Mouse (Mus musculus) cerebellum, adult (tissue): ENCODE measurements around the gene Zc3h12d.
A peak's percentile ranks its signal among the peaks of the same experiment; 100 is the strongest.

ENCODE experiments used
- ATAC-seq: cut with Nextera tagmentation; 2 replicates; pipeline ENCODE4 v1.9.2; 2017; ENCODE audit warnings: mild to moderate bottlenecking, moderate library complexity, mixed read lengths; ENCODE audit not compliant: insufficient number of reproducible peaks, low FRiP score, low TSS enrichment

Gene Zc3h12d

DNA sequence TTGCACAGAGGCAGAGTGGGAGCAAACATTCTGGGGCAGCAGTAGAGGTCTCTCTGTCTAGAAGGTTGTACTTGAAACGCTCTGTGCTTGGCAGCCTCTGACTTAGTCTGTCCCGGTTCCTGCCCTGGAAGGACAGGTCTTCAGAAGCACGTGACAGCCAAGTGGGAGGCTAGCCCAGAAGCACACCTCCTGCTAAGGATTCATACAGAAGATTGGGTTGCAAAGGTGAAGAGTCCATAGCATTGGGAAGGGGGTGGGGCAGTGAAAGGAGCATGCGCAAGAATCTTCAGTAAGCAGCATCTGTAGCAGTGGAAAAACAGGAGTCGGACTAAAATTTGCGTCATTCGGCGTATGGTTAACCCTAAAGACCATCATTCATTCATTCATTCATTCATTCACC, 5.8 kb downstream of the Zc3h12d start:
- no peak for ATAC-seq

DNA sequence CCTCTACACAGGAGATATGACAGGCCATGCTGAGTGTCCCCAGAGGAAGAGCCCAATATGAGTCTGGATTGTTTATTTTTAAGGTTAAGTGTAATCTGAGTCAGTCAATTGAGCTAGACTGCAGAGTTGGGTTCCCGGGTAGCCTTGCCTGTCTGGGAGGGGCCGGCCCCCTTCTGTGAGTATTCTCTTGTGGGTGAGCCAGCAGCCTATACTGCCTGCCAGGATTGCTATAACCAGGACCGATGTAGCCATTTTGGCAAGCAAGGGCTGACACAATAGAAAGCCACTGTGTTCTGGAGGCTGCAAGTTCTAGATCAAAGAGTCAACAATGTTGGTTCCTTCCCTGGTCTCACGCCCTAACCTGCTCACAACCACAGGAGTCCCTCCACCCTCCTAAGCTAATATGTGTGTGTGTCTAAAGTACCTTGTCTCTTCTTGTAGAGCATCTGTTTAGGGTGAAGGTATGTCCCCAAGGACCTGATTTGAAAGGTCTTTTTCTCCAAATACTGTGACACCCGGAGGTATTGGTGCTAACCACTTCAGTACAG, 6.7 kb downstream of the Zc3h12d start:
- no peak for ATAC-seq

DNA sequence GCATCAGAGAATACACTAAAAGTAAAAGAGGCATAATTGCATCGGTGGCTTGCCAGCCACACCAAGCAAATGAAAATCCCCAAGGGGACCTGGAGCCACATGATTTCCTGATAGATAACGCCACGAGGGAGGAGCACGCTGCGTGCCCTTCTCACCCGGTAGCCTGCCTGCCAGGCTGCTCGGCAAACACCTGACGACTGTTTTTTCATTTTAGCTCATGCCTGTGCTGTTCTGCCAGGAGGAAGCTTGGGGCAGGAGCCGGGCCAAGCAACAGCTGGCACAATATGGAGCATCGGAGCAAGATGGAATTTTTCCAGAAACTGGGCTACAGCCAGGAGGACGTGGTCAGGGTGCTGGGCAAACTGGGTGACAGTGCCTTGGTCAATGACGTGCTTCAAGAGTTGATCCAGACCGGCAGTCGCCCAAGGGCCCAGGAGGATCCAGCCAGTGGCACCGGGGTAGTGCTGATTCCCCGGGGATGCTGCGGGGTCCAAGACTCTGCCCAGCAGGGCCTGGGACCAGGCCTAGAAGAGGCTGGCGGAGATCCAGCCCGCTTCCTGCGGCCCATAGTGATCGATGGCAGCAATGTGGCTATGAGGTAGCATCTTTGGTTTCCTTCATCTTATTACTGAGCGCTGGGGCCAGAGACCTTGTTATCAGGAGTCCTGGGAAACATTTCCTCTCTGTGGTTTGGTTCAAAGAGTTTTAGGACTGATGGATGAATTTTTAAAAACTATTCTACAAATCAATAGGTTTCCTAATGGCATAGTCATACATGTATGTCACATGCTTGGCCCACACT, 7.5 kb downstream of the Zc3h12d start:
- ATAC-seq = peak; percentile 53; the same call in 1 of the 2 replicates

DNA sequence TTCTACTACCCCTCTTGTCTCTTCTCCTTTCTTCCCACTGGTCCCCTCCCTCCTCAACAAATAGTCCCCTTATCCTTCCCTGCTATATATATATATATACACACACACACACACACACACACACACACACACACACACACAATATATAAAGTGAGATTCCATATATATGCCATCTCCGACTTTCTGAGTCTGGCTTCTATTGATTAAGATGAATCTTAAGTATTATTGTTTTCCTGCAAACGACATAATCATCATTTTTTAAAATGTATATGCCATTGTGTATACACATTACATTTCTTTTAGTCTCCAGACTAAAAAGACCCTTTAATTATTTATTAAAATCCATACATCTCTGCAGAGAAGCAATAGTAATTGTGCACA, 8.1 kb downstream of the Zc3h12d start:
- ATAC-seq = no peak

DNA sequence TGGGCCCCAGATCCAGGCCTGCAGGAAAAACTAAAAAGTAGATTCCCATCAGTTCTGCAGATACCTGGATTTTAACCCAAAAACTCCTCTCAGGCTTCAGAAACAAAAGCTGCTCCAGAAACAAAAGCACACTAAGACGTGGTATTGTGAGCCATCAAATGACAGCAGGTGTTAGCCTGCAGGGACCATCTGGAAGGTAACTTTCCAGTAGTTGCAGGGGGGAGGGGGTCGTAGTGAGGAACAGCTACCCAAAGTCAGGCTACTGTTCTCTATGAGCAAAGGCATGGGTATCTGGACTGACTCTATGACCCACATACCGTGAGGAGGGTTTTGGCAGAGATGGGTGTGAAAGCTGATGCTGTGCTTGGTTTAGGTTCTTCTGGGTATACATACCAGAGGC, 8.5 kb downstream of the Zc3h12d start:
- ATAC-seq = no peak

DNA sequence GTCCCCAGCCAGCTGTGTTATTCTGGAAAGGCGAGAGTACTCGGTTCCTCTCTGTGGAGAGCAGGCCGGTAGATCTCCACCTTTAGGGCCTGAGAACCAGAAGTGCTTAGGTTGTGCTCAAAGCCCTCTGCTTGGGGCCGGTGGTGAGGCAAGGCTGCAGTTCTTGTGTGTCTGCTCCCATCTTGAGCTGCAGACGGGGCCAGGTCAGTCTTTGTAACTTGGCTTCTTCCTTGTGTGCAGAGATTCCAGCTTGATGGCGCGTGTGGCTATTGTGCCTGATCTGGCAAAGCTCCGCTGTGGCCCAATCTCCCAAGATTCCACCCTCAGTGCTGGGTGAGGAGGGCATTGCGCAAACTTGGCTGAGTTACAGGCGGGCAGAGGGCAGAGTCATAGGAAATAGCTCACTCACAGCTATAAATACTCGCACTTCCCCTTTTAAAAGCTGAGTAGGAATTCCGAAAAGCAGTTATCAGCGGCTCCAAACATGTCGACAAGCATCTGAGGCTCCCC, 9.4 kb downstream of the Zc3h12d start:
- no peak for ATAC-seq

DNA sequence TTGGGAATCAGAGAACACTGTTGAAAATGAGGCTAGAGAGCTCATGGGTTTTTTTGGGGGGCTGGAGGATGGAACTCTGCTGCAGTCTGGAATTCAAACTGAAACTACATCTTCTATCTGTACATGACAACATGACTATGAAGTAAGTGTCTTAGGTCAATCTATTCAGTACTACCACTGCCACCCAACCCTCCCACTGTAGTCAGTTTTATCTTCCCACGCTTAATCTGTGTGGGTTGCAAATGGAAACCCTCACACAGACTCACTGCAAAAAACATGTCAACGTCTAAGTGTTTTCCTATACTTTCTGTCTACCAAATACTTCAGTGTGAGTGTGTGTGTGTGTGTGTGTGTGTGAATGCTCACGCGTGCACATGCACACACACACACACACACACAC, 10.9 kb downstream of the Zc3h12d start:
- ATAC-seq = no peak

DNA sequence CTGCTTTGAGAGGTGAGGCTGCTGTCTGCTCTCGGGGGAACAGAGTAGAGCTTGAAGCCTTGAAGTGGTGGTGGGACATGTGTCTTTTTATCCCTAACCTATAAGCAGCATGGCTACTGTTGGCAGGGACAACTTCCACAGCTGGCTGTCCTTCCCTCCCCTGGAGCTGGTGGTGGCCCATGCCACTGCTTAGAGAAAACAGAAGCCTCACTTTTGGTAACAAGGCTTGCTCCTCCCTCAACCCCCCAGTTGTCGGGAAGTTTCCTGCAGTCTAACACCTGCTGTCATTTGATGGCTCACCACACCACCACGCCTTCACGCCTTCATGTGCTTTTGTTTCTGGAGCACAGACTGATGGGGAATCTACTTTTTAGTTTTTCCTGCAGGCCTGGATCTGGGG, 11.9 kb downstream of the Zc3h12d start:
- no peak for ATAC-seq

DNA sequence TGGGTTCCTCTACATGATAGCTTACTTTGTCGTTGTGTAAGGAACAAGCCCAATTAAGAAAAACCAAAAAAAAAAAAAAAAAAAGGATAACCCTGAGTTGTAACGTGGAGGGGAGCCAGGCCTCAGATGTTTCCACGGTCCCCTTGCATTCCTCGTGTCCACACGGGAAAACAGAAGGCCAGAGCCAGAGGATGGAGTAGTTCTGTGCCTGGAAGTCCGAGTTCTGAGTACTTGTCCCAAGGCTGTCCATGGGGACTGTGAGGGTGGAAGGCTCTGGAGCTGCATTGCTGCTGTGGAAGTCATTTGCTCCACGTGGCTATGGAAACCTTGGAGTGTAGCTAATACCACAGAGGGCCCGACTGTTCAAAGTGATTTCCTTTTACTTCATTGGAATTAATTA, 12.9 kb downstream of the Zc3h12d start:
- ATAC-seq = no peak

DNA sequence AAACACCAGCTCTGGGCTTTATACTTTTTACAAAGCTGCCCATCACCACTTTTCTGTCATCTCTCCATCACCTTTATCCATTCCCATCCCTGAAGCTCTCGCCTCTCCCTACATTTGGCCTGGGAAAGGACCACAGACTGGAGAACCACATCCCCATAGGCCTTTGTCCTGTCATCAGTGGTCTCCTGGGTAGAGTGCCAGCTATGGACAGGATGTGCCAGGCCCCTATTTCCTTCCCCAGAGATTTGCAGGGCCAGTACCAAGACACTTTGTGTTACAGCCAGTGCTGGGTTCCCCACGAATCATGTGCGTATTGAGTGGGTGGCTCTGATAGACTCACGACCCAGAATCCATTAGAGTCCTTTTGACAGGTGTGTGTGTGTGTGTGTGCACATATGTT, 13.7 kb downstream of the Zc3h12d start:
- no peak for ATAC-seq

DNA sequence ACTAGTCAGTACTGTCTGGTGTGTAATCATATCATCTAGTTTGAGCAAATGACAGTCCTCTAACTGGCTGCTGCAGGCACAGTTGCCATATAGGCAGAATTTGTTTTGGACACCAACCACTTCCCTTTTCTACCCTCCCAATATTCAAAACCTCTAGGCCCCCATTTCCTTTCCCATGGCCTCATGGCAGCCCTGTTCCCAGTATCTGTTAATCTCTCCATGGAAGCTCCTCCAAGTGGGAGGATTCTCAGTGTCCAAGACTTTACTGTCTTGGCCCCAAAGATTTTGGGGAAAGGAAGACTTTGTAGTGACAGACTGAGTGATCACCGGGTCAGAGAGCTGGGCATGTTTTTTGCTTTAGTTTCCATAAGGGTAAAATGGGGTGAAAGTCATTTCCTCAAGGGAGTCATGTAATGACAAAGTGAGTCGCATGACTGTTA, 14.9 kb downstream of the Zc3h12d start:
- no peak for ATAC-seq

DNA sequence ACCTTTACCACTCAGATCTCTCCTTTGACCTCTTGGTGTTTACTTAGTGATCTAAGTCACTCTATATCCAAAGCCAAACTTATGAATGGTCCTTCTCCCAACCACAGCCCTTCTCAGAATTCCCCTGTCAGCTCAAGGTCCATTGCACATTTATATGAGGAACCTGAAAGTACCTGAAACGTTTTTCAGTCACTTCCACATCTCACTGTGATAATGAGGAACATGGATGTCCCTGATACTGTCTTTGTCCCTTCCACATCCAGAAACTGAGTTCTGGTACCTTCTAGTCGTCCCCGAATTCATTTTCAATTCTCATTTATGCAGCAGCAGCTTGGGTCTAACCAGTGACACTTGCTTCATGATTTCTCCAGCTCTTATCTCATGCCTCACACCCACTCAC, 19.6 kb downstream of the Zc3h12d start:
- ATAC-seq = no peak

DNA sequence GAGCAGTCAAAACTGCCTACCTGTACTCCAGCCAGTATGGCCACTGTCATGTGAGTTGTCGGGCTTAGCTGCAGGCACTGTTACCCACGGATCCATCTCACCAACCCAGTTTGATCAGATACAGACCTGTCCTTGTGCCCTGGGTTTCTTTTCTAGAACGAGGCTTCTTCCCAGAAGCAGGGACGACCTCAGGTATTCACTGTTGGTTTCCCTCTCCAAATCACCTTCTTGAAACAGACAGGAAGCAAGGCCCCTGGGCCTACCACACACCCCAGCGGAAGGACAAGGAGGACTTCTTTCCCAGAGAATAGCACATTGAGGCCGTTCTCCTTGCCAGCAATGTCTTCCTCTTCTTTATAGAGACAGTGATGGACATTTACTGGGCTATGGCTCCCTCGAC, 28.2 kb downstream of the Zc3h12d start:
- ATAC-seq = no peak

DNA sequence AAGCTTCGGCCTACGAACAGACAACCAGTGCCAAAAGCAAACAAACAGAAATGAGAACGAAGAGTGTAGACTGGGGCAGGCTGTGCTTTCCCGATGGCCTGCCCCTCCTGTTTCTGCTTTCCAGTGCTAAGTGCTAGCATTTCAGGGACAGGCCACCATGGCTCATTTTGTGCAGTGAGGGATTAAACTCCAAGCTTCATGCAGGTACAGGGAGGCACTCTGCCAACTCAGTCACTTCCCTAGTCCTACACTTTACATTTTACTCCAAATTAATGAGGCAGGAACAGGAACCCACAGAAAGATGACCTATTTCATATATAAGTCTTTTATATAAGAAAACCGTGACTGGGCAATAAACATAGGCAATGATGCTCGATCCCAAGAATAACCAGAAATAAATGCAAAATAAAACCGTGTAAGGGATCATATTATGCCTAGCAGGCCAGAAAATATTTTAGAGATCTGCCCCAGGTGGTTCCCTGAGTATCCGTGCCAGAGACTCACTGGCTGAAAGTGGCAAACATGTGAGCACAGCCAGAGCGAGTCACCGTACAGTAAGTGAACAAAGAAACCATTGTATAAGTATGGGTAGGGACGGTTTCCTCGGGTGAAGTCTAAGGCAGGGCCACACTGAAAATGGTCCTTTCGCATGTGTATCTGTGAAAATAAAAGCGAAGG, 29.1 kb downstream of the Zc3h12d start:
- no peak for ATAC-seq

DNA sequence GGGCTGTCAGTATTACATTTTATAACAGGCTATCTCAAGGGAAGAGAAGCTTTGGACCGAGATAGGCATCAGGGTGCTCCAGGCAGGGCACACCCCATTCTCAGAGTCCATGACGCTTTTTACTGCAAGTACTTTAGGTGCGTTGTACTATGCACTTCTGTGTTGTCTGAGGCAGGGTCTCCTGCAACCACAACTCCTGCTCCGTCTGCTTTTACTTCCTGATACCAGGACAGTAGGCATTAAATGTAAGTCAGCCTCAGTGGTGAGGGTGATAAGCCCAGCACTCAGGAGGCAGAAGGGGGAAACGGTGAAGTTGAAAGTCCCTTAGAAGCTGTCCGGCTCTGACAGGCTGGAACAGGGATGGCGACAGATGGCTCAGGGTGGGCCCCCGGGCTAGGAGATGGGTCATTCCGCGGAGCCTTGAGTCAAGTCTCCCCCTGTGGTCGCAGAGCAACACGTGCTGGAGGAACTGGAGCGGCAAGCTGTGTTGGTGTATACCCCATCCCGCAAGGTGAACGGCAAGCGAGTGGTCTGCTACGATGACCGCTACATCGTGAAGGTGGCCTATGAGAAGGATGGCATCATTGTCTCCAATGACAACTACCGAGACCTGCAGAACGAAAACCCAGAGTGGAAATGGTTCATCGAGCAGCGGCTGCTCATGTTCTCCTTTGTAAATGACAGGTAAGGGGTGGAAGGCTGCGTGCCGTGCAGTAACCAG, 29.8 kb downstream of the Zc3h12d start:
- ATAC-seq = no peak

DNA sequence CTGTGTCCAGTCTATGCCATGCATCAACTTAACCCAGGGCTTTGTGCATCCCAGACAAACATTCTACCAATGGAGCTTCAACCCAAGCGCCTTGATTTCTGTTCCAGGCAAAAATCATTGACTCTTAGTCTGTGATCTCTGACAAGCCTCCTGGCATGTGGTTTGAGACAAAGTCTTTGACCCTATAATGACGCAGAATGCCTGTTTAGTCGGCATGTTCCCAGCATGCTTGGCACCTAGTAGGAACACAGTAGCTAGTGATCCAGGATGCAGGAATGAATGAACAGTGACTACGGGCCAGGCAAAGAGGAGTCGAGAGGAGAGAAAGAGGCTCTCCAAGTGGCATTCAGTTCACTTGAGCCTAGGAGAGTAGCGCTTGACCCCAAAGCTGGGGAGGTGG, 31.1 kb downstream of the Zc3h12d start:
- no peak for ATAC-seq

DNA sequence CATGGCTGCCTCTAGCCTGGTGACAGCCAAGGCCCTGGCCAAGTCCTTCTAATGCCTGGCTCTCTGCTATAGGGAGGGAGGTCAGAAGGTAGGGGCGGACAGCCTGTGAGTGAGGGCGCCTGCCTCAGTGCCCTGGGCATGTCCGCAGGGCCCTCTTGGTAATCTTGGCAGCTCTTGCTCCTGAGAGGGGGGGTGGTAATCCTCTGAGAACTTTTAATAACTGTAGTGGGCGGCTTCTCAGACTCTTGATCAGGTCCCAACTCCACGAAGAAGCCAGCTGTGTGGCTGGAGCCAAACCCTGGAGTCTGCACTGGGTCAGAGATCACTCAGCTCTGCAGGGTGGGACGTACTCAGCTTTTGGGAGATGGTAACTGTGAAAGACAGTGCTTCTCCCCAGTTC, 31.9 kb downstream of the Zc3h12d start:
- no peak for ATAC-seq

DNA sequence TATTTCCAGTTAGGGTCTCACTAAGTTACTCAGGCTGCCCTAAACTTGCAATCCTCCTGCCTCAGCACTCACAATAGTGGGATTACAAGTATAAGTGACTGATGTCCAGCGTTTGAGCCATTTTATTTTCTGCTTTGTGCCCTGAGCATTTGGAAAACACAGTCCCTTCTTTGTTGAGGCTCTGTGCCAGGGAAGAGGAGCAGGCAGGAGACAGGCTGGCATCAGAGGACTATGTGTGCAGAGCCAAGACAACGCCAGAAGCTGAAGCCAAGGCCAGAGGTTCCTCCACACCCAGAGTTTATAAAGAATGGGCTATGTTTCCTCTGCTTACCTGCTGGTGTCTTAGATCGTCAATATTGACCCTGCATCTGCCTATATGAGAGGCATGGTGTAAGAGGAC, 32.5 kb downstream of the Zc3h12d start:
- no peak for ATAC-seq

DNA sequence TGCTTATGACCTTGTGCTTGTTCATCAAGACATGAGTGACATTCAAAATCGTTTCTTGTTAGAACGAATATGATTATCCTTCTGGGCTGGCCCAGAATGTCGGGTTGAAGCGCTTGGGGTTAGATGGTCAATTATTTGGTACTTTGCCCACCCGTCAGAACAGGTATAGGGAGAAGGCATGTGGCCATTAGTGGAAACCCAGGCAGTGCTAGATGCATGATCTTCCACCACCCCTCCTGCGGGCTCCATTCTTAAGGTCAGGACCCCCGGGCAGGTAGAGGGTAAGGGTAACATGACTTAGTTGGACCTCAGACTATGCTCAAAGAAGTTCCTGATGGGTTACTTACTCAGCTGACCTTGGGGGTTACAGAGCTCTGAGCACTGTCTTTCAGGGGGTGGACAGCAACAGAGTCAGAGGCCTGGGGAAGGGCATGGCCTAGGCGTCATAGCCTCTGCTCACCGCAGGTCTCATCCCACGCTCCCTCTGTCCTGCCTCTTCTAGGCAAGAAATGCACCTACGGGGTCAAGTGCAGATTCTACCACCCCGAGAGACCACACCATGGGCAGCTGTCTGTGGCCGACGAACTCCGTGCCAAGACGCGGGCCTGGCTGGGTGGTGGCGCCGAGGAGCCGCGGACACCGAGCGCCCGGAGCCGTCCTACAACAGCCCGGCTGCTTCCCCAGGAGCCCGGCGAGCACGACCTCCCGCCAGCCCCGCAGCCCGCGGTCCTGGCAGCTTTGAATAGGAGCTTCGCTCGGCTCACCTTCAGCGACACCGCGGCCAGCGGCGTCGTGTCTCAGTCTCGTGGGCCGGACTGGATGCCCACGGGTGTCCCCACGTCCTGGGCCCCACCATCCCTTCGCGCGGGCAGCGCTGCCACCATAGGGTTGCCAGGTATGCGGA, 34.7 kb downstream of the Zc3h12d start:
- no peak for ATAC-seq

DNA sequence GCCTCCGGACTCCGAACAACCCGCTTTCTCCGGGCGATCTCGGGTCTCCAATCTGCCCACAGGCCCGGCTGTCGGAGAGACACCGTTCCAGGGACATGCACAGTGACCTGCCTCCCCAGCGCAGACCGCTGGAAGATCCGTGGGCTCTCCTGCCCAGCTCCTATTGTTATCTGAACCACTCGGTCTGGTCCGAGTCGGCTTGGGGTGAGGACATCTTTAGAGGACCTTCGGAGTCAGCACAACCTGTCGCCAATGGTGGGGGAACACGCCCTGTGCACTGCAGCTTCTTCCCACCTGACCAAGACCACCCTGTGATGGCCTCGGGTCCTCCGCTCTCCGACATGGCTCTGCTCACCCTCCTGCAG, 35.4 kb downstream of the Zc3h12d start:
- no peak for ATAC-seq
